Mouse (Mus musculus) spleen, postnatal 4 days (tissue): ENCODE data around the gene Cxcl1.
A peak's percentile ranks its signal among the peaks of the same experiment; 100 is the strongest.

Experiments
- DNase-seq, 2 experiments: peaks; one replicate each; pipeline ENCODE4 v3.0.0; 2022; ENCODE audit warnings: low spot score in 2 of 2

Gene Cxcl1

GRCm38 (mm10) chr5:90888661-90889060 is 2.4 kb upstream of the Cxcl1 start:
- DNase-seq = no peak

DNA sequence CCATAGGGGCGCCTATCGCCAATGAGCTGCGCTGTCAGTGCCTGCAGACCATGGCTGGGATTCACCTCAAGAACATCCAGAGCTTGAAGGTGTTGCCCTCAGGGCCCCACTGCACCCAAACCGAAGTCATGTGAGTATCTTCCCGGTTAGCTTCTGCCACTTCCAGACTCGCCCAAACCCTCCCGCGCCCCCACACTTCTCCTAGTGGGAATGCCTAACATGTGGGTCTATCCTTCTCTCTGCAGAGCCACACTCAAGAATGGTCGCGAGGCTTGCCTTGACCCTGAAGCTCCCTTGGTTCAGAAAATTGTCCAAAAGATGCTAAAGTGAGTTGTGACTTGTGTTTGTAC is 398 bp downstream of the Cxcl1 start:
- no peak for DNase-seq

DNA sequence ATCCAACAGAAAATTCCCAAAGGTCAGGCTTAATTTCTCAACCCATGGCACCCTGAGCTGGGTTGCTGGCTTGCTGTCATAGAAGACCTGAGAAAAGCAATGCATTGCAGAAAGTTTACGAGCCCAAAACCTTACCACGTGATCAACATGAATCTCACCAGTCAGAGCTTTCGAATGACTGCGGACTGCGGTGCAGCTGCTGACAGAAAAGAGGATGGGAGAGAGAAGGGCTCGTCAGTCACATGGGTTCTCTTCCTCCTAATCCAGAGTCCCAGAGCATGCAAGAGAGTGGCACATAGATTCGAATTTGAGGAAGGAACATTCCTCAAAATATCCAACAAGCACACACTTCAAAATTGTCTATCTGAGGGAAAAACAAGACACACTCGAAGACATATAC is 3.2 kb downstream of the Cxcl1 start:
- DNase-seq = no peak

DNA sequence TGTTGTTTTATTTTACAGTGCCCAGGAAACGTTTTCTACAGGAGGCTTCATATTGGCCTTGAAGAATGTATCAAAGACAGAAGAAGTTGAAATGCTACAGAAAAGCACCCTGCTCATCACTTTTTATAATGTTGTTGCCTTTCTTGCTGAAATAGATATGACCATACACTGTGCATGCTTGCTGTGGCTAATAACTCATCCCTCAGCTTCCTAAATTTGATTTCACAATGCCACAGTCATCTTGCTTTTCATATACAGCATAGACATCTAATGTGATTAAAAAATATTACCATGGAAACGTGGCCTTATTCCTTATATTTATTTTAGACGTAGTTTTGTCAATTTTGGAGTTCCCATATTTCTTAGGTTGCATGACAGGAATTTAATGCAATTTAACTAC is 6.4 kb downstream of the Cxcl1 start:
- no peak for DNase-seq

GRCm38 (mm10) chr5:90899308-90899707 is 8.3 kb downstream of the Cxcl1 start:
- DNase-seq = no peak

- DNase-seq = no peak
Observed at GRCm38 (mm10) chr5:90900147-90900546, 9.1 kb downstream of the Cxcl1 start.

- no peak for DNase-seq
Observed at GRCm38 (mm10) chr5:90900688-90901087, 9.6 kb downstream of the Cxcl1 start.

- no peak for DNase-seq
Observed at GRCm38 (mm10) chr5:90902380-90903260, 11.6 kb downstream of the Cxcl1 start.

DNA sequence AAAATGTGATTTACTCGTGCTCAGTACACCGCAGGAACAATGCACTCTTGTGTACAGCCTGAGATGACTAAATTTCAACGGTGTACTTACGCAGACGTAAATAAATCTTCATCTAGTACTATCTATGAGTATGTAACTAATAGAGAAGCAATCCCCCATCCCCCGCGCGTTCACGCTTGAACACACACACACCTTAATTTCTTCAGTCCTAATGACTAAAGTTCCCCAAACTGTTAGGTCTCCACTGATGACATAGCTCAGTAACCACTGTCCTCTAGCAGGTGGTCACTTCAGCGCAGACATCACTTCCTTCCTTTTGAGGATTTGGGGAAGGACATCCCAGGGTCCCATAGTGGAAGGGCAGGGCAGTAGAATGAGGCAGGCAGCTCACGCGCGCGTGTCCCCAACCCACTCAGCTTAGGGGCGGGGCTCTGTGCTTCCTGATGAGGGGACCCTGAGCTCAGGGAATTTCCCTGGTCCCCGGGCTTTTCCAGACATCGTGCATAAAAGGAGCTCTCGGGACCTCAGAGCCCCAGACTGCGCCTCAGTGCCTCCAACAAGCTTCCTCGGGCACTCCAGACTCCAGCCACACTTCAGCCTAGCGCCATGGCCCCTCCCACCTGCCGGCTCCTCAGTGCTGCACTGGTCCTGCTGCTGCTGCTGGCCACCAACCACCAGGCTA is 12.4 kb downstream of the Cxcl1 start, which contains the start of gene Cxcl2:
Gene Cxcl2, plus strand, starts transcription at position 533 of the 682 bp plus-strand sequence.
- peak in 1 of 2 experiments; percentile 59 for DNase-seq

- peak in 1 of 2 experiments; percentile 33 for DNase-seq
Observed at GRCm38 (mm10) chr5:90908983-90909382, 17.9 kb downstream of the Cxcl1 start.

GRCm38 (mm10) chr5:90919495-90919894 is 28.5 kb downstream of the Cxcl1 start:
- no peak for DNase-seq

DNA sequence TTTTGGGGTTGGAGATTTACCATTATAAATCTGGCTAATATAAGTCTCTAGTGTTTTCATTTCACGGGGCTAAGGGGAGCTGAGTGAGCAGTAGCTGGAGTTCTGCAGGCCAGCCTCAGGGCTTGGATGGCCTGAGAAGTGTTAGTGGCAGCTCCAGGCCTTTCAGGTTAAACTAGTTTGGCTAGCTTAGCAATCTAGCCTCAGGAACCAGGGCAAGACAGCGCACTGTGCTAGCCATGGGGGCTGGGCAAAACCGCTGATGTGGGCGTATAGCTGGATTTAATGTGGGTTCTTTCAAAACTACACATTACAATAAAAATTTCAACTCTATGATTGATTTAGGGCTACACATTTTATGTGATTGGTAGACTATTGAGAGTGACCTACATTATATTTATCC is 31.9 kb downstream of the Cxcl1 start:
- DNase-seq = no peak

- DNase-seq = no peak
Observed at GRCm38 (mm10) chr5:90930546-90930945, 39.5 kb downstream of the Cxcl1 start.

- peak; percentile 78 to 90 for DNase-seq
Observed at GRCm38 (mm10) chr5:90930971-90931851, 40.2 kb downstream of the Cxcl1 start, which contains the start of gene Mthfd2l. Gene Mthfd2l (plus strand): TSS chr5:90931117.

DNA sequence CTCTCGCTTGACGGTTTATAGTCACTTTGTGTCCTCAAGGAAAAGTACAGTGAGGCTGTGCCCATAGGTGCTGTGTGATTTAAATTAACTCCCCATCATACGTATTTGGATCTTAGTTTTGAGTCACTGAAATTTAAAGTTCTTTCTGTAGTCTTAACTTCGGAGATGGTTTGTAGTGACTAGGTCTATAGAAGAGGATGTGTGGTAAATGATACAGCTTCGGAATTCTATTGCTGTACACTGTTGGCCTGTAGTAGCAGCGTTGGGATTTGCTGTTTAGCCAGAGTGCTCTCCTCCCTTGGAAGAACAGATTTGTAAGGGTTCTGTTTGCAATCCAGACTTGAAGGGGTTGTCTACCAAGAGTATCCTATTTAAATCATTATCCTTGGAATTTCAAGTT is 40.9 kb downstream of the Cxcl1 start:
- no peak for DNase-seq

DNA sequence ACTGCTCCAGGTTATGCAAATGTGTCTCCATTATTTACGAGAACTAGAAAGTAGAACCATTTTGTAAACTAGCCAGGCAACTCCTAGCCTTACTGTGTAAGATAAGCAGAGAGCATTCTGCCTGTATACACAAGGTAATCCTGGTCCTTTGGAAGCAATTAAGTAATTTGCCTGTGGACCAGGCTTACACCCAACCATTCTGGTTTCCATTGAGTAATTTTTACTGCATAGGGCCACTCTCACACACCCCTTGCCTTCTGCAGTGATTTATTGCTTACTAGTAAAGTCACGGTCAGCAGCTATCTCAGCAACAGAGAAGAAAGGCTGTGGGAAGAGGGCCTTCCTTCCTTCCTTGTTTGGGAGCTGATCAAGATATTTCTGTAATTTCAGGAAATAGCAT is 45.7 kb downstream of the Cxcl1 start:
- no peak for DNase-seq
